Mouse (Mus musculus): ENCODE measurements around the gene Baz2b. TPM values are rescaled to one million over a fixed set of nuclear protein-coding genes. Genes with fewer than 3 reads are reported as not detected.
"Not testable (repeated sequence)": the region's sequence is repeated elsewhere in the genome, so short reads cannot be mapped to it uniquely, and the experiment has no call there.

Baz2b gene
- polyA plus RNA-seq, 1 experiment, result 28.8 TPM

DNA sequence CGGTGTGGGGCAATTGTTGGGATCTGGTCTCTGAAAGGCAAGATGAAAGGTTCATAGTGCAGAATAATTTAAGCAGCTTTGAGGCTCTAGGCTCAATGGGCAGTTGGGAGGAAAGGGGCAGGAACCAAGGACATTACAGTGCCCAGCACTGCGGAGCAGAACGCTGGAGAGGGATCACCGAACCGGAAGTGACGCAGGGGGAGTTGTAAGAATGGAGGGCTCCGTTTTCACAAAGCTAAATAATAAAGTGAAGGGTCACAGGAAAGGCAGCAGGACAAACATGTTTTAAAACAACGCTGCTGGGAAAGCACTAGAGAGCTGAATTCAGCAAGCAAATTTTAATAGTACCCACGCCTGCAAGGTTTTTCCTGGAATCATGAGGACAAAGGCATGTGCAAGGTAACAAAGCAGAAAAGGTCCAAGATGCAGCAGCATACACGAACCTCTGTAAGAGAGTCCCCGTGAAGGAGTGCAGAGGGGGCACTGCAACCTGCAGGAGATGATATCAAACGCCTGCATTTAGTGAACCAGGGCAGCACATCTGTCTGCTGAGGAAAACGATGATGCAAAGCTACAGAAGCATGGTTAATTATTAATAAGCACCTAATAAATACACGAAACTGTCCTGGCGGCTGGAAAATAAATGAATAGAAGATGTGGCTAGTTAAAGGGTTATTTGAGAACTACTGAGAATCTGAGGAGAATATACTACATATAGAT, 120.0 kb downstream of the Baz2b start:
- no peak for DNase-seq (ENCODE audit: low spot score)

GRCm38 (mm10) chr2:60088785-60089527, 120.7 kb downstream of the Baz2b start:
- DNase-seq (ENCODE audit: low spot score), result no peak

- DNase-seq (ENCODE audit: low spot score), result no peak
Observed at GRCm38 (mm10) chr2:60086197-60086903, 123.3 kb downstream of the Baz2b start.

DNA sequence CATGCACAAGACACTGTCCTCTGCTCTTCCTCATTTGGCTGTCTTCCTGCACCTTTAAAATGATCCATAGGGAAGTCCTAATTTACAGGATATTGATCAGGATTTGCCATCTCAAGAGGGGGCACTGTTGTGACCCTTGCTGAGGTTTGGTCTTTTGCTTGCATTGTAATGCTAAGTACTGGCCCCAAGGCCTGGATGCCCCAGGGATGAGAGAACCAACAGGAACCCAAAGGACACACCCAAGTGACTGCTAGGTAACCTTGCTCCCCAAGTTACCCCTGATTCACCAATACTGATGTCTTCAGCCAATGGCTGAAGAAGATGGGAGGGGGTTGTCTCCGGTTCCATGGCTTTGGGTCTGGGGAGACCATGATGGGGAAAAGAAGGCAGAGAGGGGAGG, 124.8 kb downstream of the Baz2b start:
- no peak for DNase-seq (ENCODE audit: low spot score)

DNA sequence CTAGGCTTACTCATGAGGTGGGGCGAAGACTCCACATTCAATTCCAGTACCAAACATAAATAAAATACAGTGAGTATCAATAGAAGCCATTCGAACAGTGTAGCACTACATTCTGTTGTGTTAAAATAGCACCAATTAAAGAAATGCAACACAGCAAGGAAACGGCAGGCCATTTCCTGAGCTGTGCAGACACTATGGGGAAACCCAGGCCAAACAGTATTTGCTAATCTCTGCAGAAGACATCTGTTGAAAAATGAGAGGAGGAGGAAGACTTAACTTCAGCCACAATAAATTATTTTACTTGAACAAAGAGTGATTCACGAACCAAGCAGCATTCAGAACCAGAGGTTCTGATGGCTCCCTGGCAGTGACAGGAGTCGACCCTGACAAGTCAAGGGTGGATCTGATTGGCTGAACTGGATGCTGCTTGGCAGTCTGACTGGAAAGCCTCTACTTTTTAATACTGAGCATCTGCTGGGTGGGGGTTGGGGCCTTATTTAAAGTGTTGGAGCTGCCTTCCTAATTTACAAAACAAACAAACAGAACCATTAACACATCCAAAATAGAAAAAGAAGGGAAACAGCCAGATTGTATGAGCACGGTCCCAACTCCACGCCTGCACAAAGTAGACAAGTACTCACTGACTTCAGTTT, 126.5 kb downstream of the Baz2b start:
- no peak for DNase-seq (ENCODE audit: low spot score)

- DNase-seq (ENCODE audit: low spot score), result no peak
Observed at GRCm38 (mm10) chr2:60082225-60082624, 127.4 kb downstream of the Baz2b start.

DNA sequence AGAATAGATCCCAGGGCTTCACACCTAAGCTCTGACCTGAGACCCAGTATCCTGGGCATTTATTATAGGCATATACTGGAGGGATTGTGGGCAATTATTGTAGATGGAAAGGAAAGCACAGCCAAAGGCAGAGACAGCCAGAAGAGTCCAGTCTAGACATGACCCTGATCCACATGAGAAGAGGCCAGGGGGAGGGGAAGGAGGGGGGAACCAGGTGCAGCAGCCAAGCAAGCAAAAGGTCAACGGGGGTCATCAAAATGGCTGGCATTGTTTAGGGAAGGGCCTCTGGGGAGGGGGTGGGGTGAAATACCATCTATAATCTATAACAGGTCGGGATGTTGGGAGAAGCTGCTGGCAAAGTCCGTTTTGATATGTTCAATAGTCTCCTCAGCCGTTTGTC, 128.8 kb downstream of the Baz2b start:
- no peak for DNase-seq (ENCODE audit: low spot score)

GRCm38 (mm10) chr2:60077631-60078030, 132.0 kb downstream of the Baz2b start:
- DNase-seq (ENCODE audit: low spot score), result no peak

DNA sequence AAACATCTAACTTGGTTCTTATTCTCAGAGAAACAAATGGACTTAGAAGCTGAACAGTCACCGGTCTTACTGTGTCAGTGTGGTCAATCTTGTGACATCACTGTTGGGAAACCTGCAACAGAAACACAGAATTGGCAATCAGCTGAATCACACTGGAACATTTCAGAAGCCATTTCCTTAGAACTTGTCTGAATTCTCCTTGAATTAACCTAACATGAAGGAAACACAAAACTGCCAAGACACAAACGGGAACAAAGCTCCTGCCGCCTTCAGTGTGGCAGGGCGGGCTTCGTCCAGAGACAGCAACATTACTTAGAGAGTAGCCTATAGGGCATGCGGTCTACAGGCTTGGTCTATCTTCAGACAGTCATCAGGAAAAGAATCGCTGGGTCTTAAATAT, 132.8 kb downstream of the Baz2b start:
- no peak for DNase-seq (ENCODE audit: low spot score)

DNA sequence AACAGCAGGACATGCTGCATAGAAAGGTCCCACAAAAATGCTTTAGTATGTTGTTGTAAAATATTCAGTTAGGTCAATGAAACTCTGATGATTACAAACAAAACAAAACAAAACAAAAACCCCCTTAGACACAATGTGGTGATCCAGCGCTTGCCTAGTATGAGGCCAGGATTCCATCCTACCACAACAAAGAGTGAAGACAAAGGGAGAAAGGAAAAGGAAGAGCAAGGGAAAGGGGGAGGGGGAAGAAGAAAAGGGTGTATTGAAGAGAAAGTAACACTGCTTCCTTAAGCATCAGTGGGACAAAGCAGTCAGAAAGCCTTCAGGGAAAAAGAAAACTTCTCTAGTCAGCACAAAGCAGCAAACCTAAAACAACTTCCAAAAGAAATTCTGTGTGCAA, 133.6 kb downstream of the Baz2b start:
- DNase-seq (ENCODE audit: low spot score), result no peak

DNA sequence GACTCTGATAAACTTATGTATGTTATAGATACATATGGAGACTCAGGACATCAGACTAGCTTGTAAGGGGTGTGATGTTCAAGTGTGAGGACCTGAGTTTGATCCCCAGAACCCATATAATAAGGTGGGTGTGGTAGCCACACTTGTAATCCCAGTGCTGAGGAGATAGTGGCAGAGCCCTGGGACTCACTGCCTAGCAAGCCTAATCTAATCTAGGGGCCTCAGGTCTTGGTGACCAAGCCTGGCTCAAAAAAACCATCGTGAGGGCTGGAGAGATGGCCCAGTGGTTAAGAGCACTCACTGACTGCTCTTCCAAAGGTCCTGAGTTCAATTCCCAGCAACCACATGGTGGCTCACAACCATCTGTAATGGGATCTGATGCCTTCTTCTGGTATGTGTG, 135.8 kb downstream of the Baz2b start:
- DNase-seq (ENCODE audit: low spot score), result not testable (repeated sequence)

- DNase-seq (ENCODE audit: low spot score), result no peak
Observed at GRCm38 (mm10) chr2:60071813-60072212, 137.8 kb downstream of the Baz2b start.

DNA sequence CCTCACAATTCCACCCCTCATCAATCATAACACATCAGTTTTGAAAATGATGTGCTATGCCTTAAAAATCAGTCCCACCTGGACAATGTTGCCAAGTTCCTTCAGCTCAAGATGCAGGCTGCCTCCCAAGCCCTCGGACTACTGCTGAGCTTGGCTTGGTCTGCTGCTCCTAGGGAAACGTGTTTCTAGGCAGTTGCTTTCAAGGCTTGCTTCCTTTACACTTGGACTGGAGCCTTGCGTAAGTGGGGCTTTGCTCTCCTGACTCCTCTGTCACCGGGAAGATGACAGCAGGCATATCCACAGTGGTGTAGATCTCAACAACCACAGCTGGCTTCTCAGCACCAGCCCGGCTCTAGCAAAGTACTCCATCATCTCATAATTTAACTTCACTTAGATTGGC, 138.7 kb downstream of the Baz2b start:
- DNase-seq (ENCODE audit: low spot score), result no peak

DNA sequence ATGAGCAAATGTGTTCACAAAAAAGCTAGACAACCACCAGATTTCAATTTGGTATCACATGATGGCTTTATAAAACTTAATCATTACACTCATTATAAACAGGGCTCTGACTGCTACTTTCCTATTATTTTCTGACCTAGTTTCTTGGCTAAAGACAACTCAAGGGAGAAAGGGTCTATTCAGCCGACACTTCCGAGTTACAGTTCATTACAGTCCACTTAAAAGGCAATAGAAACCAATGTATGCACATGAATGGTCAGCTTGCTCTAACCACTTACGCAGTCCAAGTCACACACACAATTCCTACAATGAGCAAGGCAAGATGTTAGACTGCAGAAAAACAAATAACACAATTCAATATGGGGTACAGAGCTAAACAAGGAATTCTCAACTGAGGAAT, 141.2 kb downstream of the Baz2b start:
- DNase-seq (ENCODE audit: low spot score), result no peak

- no peak for DNase-seq (ENCODE audit: low spot score)
Observed at GRCm38 (mm10) chr2:60065415-60065814, 144.2 kb downstream of the Baz2b start.

- no peak for DNase-seq (ENCODE audit: low spot score)
Observed at GRCm38 (mm10) chr2:60060185-60060775, 149.4 kb downstream of the Baz2b start.

DNA sequence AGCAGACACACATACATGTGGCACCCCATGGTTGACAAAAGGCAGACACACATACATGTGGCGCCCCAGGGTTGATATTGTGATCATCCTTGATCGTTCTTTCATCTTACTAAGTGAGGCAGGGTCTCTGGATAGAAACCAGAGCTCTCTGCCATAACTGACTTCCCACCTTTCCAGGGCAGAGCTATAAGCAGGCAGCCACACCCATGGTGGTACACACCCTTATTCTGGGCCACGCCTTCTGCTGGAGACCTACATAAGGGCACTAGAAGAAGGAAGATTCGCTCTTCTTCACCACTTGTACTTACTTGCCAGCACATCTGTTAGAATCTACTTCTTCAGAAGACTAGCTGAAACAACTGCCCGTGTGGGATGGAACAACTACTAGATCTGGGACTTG, 150.3 kb downstream of the Baz2b start:
- no peak for DNase-seq (ENCODE audit: low spot score)

DNA sequence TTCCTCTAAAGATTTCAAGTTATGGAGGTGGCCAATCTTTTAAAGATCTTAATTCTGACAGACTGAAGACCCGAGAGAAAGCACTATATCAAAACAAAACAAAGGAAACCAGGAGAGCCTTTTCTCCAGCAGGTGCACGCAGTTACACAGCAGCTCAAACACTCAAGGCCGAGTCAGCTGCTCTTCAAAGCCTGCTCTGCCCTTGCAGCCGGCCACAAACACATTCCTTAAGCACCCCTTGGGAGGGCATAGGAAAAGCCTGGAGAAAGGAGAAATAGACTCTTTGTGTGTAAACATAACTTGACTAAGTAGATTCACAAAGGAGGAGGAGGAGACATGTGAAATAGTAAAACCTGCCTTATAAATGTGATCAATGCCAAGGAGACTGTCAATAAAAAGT, 153.6 kb downstream of the Baz2b start:
- DNase-seq (ENCODE audit: low spot score), result no peak

DNA sequence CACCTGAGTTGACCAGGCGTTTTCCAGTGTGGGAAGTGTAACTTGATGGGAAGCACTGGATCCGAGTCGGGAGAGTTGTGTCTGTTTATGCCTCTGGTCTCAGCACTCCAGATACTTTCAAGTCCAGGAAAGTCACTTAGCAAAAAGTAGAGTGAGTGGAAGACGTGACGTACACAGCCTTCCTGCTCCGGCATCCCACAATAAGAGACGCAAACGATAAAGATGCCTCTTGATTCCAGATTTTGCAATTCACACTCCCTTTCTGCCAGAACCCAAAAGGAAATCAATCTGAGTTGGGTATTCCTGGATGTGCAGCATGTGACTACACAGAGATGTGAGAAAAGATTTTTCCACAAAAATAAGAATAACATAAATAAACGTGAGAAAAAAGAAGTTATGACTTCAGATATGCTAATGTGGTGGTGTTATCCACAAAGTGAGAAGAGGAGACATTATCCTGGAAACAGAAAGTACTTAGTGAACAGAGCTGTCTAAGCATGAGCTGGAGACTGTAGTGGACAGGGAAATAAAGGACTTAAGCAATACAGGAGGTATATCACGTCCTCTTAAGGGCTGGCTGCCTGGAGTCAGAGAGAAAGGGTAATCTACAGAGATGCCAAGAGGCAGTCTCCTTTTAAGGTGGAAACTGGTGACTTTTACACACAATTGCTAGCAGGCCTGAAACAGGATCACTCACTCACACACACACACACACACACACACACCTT, 154.7 kb downstream of the Baz2b start:
- DNase-seq (ENCODE audit: low spot score), result no peak

- no peak for DNase-seq (ENCODE audit: low spot score)
Observed at GRCm38 (mm10) chr2:60053222-60054010, 156.2 kb downstream of the Baz2b start.
